10 mouse cellular contexts compared by ENCODE assay signal in the genomic region with DNA sequence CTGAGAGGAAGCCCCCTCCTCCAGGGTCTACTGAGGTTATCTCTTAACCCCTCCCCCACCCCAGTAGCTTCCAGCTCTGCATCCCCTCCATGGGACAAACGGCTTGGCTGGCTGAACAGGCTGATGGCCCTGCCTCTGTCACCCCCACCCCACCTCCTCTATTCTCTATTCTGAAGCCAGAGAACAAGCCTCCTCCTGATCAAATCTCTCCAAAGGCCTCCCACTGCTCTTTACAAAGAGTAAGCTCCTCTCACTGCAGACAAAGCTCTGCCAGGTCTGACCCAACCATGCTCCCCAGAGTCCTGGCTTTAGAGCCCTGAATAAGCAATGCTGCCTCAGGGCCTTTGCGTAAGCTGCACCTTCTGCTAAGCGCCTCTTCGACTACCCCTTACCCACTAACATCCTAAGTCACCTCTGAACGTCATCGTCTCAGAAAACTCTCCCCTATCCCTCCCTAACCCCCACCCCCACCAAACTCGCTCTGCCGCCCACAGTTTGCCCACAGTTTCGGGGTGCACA. TPM values are rescaled to one million over a fixed set of nuclear protein-coding genes. Genes with fewer than 3 reads are reported as not detected.
DNase-seq lines count a peak whose midpoint lies in the region; ATAC-seq lines count a peak whose summit lies in the region.
"Had no signal": no experiment of that assay in that cellular context is flagged by ENCODE, and none has a peak within 500 bp of the region (broad histone marks: within the 10 kb centered on the region; RNA-seq: fewer than 3 reads in every experiment).

No protein-coding gene starts in this region.

- no peak overlapping the region for H3K4me2 ChIP-seq in kidney, embryonic 15.5 days
- H3K4me2 ChIP-seq: heart, embryonic 13.5 days had no signal

- peak; percentile 62 for DNase-seq in adrenal gland, postnatal 10 days
- no peak for DNase-seq in adrenal gland, postnatal 25 days
- no peak for DNase-seq in kidney, adult 8-10 months
- peak; percentile 31 for DNase-seq in NIH3T3 (ENCODE audit: low read depth)
- no peak for DNase-seq in limb, embryonic 10.5 days (ENCODE audit: low spot score)
- DNase-seq in ovary, postnatal 14 days (ENCODE audit: low spot score), result no peak
- DNase-seq in right cerebral cortex, postnatal 4 days, result no peak
- DNase-seq: thymus, postnatal 36 days had no signal

- H3K9me3 ChIP-seq in kidney, embryonic 15.5 days (replicated peaks), result no peaks in the 10 kb centered on the region
- no peaks in the 10 kb centered on the region for H3K9me3 ChIP-seq in limb, embryonic 10.5 days (replicated peaks)
- H3K9me3 ChIP-seq: heart, embryonic 13.5 days had no signal

- peaks cover 88% of the 10 kb centered on the region for H3K4me1 ChIP-seq in kidney, embryonic 15.5 days
- H3K4me1 ChIP-seq in limb, embryonic 10.5 days, result peaks cover 60% of the 10 kb centered on the region

- WGBS in kidney, embryonic 15.5 days, result 78% methylated on average over 9 of the region's 9 CpGs
- WGBS in limb, embryonic 10.5 days, result 83% methylated on average over 9 of the region's 9 CpGs

- no peak overlapping the region for H3K4me3 ChIP-seq in kidney, embryonic 15.5 days (replicated peaks)
- no peak overlapping the region for H3K4me3 ChIP-seq in limb, embryonic 10.5 days
- H3K4me3 ChIP-seq: heart, embryonic 13.5 days had no signal

- no peak overlapping the region for H3K9ac ChIP-seq in kidney, embryonic 15.5 days

- no peak for ATAC-seq in kidney, embryonic 15.5 days (replicated peaks; ENCODE audit: low FRiP score)

- no peaks in the 10 kb centered on the region for H3K27me3 ChIP-seq in kidney, embryonic 15.5 days
- H3K27me3 ChIP-seq in limb, embryonic 10.5 days (ENCODE audit: low read depth, poor library complexity, severe bottlenecking), result no peaks in the 10 kb centered on the region
- H3K27me3 ChIP-seq: heart, embryonic 13.5 days had no signal

- H3K27ac ChIP-seq in kidney, embryonic 15.5 days, result peak overlapping the region; percentile 92
- H3K27ac ChIP-seq in limb, embryonic 10.5 days, result peak overlapping the region; percentile 69; the same call in 1 of the 2 replicates
- H3K27ac ChIP-seq: heart, embryonic 13.5 days had no signal

- peaks cover 59% of the 10 kb centered on the region for H3K36me3 ChIP-seq in kidney, embryonic 15.5 days
- peaks cover 99% of the 10 kb centered on the region for H3K36me3 ChIP-seq in limb, embryonic 10.5 days

RNA-seq across cellular contexts. Expression of gene Ptprf, which starts 19.6 kb away (rescaled TPM):
- total RNA-seq in adrenal gland, postnatal 10 days (2021), result 10 to 100 TPM; 66.0 to 69.3 TPM
- total RNA-seq in adrenal gland, postnatal 25 days (2021), result 55.0 and 60.3 TPM in 2 replicates
- 64.2 and 64.4 TPM in 2 replicates for polyA plus RNA-seq in kidney, embryonic 15.5 days (2015; fragmentation: Nextera tagmentation; extraction: Ambion mirVana)
- polyA plus RNA-seq in limb, embryonic 10.5 days (2016; fragmentation: Nextera tagmentation; extraction: Ambion mirVana), result 67.5 and 77.3 TPM in 2 replicates

Comparison
In these comparisons a context has a peak if more than half of its experiments do, and no peak if none do; other contexts are left out.
1. DNase-seq: peak in adrenal gland, postnatal 10 days (single experiment) and NIH3T3 (single experiment); none in adrenal gland, postnatal 25 days (single experiment), kidney, adult 8-10 months (0 of 2), limb, embryonic 10.5 days (single experiment), ovary, postnatal 14 days (single experiment) and right cerebral cortex, postnatal 4 days (single experiment).